Mouse (Mus musculus): Measurements from ENCODE around the gene Gja5.

Gene Gja5

DNA sequence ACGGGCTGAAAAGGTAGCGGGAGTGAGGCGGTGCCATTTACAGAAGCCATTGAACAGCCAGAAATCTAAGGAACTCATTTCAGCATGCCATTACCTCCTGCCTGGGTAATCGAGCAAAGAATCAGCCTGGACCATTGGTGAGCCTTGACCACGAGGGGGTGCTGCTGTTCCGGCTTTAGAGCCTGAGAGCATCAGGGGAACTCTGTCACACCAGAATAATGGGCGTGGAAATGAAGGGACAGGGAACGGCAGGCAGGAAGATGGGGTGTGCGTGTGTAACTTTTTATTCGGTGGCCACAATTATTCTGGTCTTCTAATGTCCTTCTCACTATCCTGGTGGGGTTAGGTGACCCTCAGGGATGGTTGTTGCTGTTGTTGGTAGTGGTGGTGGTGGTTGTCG is 34.2 kb downstream of the Gja5 start:
- H3K4me3 ChIP-seq (replicated peaks; ENCODE audit: low read length), result no peak overlapping the region
- no peaks in the 10 kb centered on the region for H3K36me3 ChIP-seq (ENCODE audit: insufficient read depth, low read length)
- no peaks in the 10 kb centered on the region; the same call in 1 of the 2 replicates for H3K27me3 ChIP-seq (ENCODE audit: insufficient read depth, low read length)
- H3K4me1 ChIP-seq (replicated peaks; ENCODE audit: low read depth, low read length), result peaks cover 4% of the 10 kb centered on the region; the same call in 1 of the 2 replicates
- TF ChIP-seq CTCF (conservative IDR thresholded peaks at IDR 0.05; ENCODE audit: low read length) (peak; percentile 75), POU5F1 (IDR thresholded peaks at IDR 0.05; ENCODE audit: borderline replicate concordance, low read length) (no peak), NANOG (IDR thresholded peaks at IDR 0.05; ENCODE audit: borderline replicate concordance, low read length) (no peak)
- 0 out of 2 replicates have a peak, but pooled peaks cover 4% of the 10 kb centered on the region for H3K9me3 ChIP-seq (ENCODE audit: low read length)

DNA sequence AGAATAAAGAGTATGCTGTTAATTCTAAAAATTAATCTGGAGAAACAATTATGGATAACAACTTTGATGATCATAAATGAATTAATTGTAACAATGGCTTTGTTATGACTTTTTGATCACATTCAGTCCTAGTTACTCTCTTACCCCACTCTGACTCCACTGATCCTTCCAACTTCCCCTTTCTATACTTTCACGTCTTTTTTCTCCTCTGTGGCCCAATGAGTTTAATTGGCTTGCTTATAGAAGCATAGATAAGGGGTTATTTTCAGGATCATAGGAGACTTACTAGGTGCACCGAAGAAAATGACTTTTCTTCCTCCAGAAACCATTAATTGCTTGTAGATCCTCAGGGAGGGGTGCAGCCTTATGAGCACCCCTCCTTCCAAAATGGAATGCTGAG is 38.2 kb downstream of the Gja5 start:
- TF ChIP-seq POU5F1 (IDR thresholded peaks at IDR 0.05; ENCODE audit: borderline replicate concordance, low read length) (no peak), CTCF (conservative IDR thresholded peaks at IDR 0.05; ENCODE audit: low read length) (no peak), NANOG (IDR thresholded peaks at IDR 0.05; ENCODE audit: borderline replicate concordance, low read length) (no peak)
- Histone ChIP-seq H3K4me3 (replicated peaks; ENCODE audit: low read length) (no peak overlapping the region), H3K36me3 (ENCODE audit: insufficient read depth, low read length) (no peaks in the 10 kb centered on the region), H3K27me3 (ENCODE audit: insufficient read depth, low read length) (no peaks in the 10 kb centered on the region), H3K9me3 (ENCODE audit: low read length) (0 out of 2 replicates have a peak, but pooled peaks cover 4% of the 10 kb centered on the region), H3K4me1 (replicated peaks; ENCODE audit: low read depth, low read length) (peaks cover 4% of the 10 kb centered on the region; the same call in 1 of the 2 replicates)

DNA sequence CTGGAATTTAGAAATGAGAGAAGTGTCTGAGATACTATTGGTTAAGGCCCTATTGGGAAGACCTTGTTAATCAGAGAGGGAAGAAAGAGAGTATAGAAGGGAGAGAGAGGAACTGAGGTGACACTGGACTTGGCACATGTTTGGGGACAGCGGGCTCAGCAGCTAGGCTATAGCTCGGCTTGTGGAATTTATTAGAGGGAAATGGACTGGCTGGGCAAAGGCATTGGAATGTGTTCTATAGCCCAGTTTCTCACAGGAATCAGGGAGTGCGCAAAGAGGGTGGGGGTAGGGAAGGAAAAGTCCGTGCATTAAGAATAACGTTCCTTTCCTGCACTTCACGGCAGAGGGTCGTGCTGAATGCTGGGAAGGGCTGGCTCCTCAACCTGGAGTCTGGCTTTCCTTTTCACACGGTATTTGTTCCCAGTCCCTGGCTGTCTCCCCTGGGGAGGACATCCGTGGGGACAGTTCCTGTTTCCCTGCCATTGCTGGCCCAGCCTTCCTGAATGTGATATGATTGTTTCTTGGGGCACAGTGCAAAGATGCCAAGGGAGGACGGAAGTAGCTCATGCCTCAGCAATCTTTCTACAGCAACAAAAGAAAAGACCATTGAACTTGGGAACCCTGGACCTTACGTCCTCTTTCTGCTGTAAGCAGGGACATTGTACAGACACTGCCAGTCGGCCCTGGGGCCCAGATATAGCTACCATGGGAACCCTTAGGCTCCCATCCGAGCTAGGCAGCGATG is 49.2 kb downstream of the Gja5 start:
- Histone ChIP-seq H3K4me3 (replicated peaks; ENCODE audit: low read length) (no peak overlapping the region), H3K36me3 (ENCODE audit: insufficient read depth, low read length) (no peaks in the 10 kb centered on the region), H3K4me1 (replicated peaks; ENCODE audit: low read depth, low read length) (no peaks in the 10 kb centered on the region), H3K27me3 (ENCODE audit: insufficient read depth, low read length) (no peaks in the 10 kb centered on the region), H3K9me3 (ENCODE audit: low read length) (no peaks in the 10 kb centered on the region)
- TF ChIP-seq NANOG (IDR thresholded peaks at IDR 0.05; ENCODE audit: borderline replicate concordance, low read length) (no peak), CTCF (conservative IDR thresholded peaks at IDR 0.05; ENCODE audit: low read length) (no peak), POU5F1 (IDR thresholded peaks at IDR 0.05; ENCODE audit: borderline replicate concordance, low read length) (no peak)

DNA sequence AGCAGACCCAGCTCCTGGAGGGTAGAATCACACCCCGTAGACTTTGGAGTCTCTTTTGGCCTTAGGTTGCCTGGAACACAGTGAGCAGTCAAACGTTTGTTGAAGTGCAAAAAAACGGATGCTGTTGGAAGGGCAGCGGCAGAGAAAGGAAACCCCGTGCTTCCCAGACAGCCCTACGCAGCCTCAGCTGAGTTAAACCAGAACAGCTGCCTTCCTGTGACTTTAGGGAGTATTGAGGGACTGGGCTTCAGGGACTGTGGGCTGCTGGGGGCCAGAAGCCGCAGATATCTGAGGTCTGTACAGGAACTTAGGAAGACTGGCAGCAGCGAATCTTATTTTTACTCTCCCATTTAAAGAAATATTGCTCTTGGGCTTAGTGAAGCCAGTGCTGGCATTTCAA is 56.1 kb downstream of the Gja5 start:
- no peaks in the 10 kb centered on the region for H3K9me3 ChIP-seq (ENCODE audit: low read length)
- 0 out of 2 replicates have a peak, but pooled peaks cover 5% of the 10 kb centered on the region for H3K27me3 ChIP-seq (ENCODE audit: insufficient read depth, low read length)
- no peaks in the 10 kb centered on the region for H3K4me1 ChIP-seq (replicated peaks; ENCODE audit: low read depth, low read length)
- H3K36me3 ChIP-seq (ENCODE audit: insufficient read depth, low read length), result no peaks in the 10 kb centered on the region
- TF ChIP-seq POU5F1 (IDR thresholded peaks at IDR 0.05; ENCODE audit: borderline replicate concordance, low read length), result no peak
- TF ChIP-seq NANOG (IDR thresholded peaks at IDR 0.05; ENCODE audit: borderline replicate concordance, low read length), result no peak
- H3K4me3 ChIP-seq (replicated peaks; ENCODE audit: low read length), result no peak overlapping the region

DNA sequence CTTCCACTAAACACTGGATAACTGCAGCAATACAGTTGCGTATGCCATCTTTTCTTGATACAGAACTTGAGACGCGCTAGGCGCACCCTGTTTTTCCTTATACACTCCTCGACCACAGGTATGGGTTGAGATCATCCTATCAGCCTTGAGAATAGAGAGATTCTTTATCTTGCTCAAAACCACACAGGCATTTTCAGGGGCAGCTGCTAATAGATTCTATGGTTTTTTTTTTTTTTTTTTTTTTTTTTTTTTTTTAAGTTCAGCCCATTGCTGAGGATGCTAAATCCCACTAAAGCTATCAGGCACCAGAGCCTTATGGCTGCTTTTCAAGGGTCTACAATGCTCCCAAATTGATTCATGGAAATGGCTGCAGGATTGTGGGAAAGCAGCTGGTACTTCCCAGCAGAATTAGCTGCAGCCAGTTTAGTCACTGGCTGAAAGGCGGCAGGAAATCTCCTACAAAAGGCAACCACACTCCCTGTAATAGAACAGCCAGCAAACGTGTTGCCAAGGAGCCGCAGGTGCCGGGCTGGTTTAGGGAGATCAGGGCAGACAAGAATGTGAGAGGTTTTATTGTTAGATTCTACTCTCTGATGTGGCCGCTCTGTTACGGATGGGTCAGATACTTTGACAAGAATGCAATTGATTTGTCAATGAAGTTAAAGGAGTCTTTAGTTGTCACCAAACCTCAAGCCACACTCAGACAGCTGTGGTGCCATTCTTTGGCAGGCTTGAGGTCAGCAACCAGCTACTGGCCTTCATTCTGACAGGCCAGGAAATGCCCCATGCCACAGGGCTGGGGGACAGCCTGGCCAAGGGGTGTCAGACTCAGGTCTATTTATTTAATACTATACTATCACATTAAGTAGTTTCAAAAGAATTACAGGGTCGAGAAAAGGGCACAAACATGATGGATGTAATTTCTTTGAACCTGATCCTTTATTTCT is 58.9 kb downstream of the Gja5 start:
- Histone ChIP-seq H3K4me3 (replicated peaks; ENCODE audit: low read length) (no peak overlapping the region), H3K4me1 (replicated peaks; ENCODE audit: low read depth, low read length) (no peaks in the 10 kb centered on the region; the same call in 1 of the 2 replicates), H3K36me3 (ENCODE audit: insufficient read depth, low read length) (no peaks in the 10 kb centered on the region), H3K27me3 (ENCODE audit: insufficient read depth, low read length) (0 out of 2 replicates have a peak, but pooled peaks cover 5% of the 10 kb centered on the region), H3K9me3 (ENCODE audit: low read length) (no peaks in the 10 kb centered on the region)
- no peak for TF ChIP-seq CTCF (conservative IDR thresholded peaks at IDR 0.05; ENCODE audit: low read length)
- TF ChIP-seq POU5F1 (IDR thresholded peaks at IDR 0.05; ENCODE audit: borderline replicate concordance, low read length), result no peak
- TF ChIP-seq NANOG (IDR thresholded peaks at IDR 0.05; ENCODE audit: borderline replicate concordance, low read length), result no peak

DNA sequence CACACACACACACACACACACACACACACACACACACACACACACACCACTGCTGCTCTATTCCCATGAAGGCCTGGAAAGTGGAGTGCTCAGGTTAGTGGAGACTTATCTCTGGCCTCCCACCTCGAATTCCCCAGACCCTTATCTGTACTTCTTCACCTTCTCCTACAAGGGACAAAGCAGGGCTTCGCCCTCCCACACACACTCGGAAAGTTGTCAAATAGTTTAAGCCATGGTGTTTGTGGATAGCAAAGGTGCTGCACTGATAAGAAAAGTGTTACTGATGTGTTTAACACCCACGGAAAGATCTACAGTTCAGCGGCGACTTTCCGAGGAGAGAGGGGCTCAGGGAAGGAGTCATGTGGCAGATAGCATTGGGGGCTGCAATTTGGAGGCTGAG is 66.5 kb downstream of the Gja5 start:
- Histone ChIP-seq H3K9me3 (ENCODE audit: low read length) (no peaks in the 10 kb centered on the region), H3K4me1 (replicated peaks; ENCODE audit: low read depth, low read length) (peaks cover 4% of the 10 kb centered on the region; the same call in 1 of the 2 replicates), H3K27me3 (ENCODE audit: insufficient read depth, low read length) (no peaks in the 10 kb centered on the region), H3K36me3 (ENCODE audit: insufficient read depth, low read length) (no peaks in the 10 kb centered on the region), H3K4me3 (replicated peaks; ENCODE audit: low read length) (no peak overlapping the region)
- TF ChIP-seq CTCF (conservative IDR thresholded peaks at IDR 0.05; ENCODE audit: low read length), result no peak
- TF ChIP-seq NANOG (IDR thresholded peaks at IDR 0.05; ENCODE audit: borderline replicate concordance, low read length), result no peak

DNA sequence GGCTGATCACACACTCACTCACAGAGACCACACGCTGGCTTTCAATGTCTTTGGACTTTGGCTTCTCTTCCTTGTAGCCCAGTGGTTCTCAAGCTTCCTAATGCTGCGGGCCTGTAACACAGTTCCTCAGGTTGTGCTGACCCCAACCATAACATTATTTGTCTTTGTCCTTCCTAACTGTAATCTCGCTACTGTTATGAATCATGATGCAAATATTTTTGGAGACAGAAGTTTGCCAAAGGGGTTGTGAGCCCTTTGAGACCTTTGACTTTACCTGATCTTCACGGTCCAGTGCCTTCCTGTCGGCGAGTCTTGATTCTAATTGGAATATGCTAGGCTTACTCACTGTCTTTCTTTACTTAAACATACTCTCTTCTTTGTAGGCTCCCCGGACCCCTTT is 70.0 kb downstream of the Gja5 start:
- no peak for TF ChIP-seq NANOG (IDR thresholded peaks at IDR 0.05; ENCODE audit: borderline replicate concordance, low read length)
- TF ChIP-seq POU5F1 (IDR thresholded peaks at IDR 0.05; ENCODE audit: borderline replicate concordance, low read length), result no peak
- no peak for TF ChIP-seq CTCF (conservative IDR thresholded peaks at IDR 0.05; ENCODE audit: low read length)
- Histone ChIP-seq H3K4me3 (replicated peaks; ENCODE audit: low read length) (no peak overlapping the region), H3K36me3 (ENCODE audit: insufficient read depth, low read length) (no peaks in the 10 kb centered on the region), H3K27me3 (ENCODE audit: insufficient read depth, low read length) (peaks cover 6% of the 10 kb centered on the region), H3K9me3 (ENCODE audit: low read length) (no peaks in the 10 kb centered on the region), H3K4me1 (replicated peaks; ENCODE audit: low read depth, low read length) (0 out of 2 replicates have a peak, but pooled peaks cover 4% of the 10 kb centered on the region)

DNA sequence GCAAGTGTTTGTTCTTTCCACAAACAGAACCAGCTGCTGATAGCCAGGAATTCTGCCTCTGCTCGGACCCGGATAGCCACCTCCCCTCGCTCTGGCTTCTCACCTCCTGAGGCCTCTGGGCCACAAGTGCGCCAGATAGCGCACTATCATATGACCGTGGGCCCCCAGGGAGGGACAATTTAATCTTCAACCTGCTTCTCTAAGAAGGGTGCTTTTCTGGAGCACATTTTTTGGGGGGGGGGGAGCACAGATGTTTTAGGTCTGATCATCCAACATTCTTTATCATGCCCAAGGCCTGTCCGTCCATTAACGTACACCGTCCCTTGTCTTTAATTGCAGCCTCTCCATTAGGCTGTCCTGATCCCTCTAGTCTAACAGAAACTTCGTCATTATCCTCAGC is 71.1 kb downstream of the Gja5 start:
- H3K9me3 ChIP-seq (ENCODE audit: low read length), result no peaks in the 10 kb centered on the region
- TF ChIP-seq POU5F1 (IDR thresholded peaks at IDR 0.05; ENCODE audit: borderline replicate concordance, low read length) (no peak), NANOG (IDR thresholded peaks at IDR 0.05; ENCODE audit: borderline replicate concordance, low read length) (no peak), CTCF (conservative IDR thresholded peaks at IDR 0.05; ENCODE audit: low read length) (no peak)

More for the DNA sequence above, 71.1 kb downstream of the Gja5 start:
- peaks cover 6% of the 10 kb centered on the region for H3K27me3 ChIP-seq (ENCODE audit: insufficient read depth, low read length)
- no peaks in the 10 kb centered on the region for H3K36me3 ChIP-seq (ENCODE audit: insufficient read depth, low read length)
- 0 out of 2 replicates have a peak, but pooled peaks cover 4% of the 10 kb centered on the region for H3K4me1 ChIP-seq (replicated peaks; ENCODE audit: low read depth, low read length)
- H3K4me3 ChIP-seq (replicated peaks; ENCODE audit: low read length), result no peak overlapping the region
